Mouse (Mus musculus) lung, embryonic 16.5 days (tissue): ENCODE data around the gene Nepro. TPM values are rescaled to one million over a fixed set of nuclear protein-coding genes. Genes with fewer than 3 reads are reported as not detected.

Source experiments
- ATAC-seq: fragments of 200-750 bp; cut with Nextera tagmentation; 2 replicates; pipeline ENCODE4 v1.8.0; 2017; ENCODE audit warnings: low read depth, mild to moderate bottlenecking, moderate library complexity
- H3K27ac ChIP-seq: fragments of 300-500 bp; sonication (generic); 2 replicates; pipeline ENCODE4 v1.5.1; 2014; ENCODE audit warnings: mild to moderate bottlenecking, control low read depth, low read length
- H3K27me3 ChIP-seq: fragments of 300-500 bp; sonication (generic); 2 replicates; pipeline ENCODE4 v1.6.1; 2014; ENCODE audit warnings: low read depth, low read length, mixed read lengths; ENCODE audit not compliant: control insufficient read depth, insufficient read depth
- H3K36me3 ChIP-seq: fragments of 300-500 bp; sonication (generic); 2 replicates; pipeline ENCODE4 v1.6.1; 2014; ENCODE audit warnings: low read length; ENCODE audit not compliant: control insufficient read depth, insufficient read depth
- H3K4me1 ChIP-seq: fragments of 300-500 bp; sonication (generic); replicated peaks from 2 replicates; pipeline ENCODE4 v1.6.1; 2014; ENCODE audit warnings: low read length, mixed read lengths; ENCODE audit not compliant: control insufficient read depth, insufficient read depth
- H3K4me2 ChIP-seq: fragments of 300-500 bp; sonication (generic); 2 replicates; pipeline ENCODE4 v1.6.1; 2014; ENCODE audit warnings: low read depth, low read length, control low read depth
- H3K4me3 ChIP-seq: fragments of 300-500 bp; sonication (generic); 2 replicates; pipeline ENCODE4 v1.5.1; 2014; ENCODE audit warnings: mild to moderate bottlenecking, low read length, control low read depth
- H3K9ac ChIP-seq: fragments of 300-500 bp; sonication (generic); 2 replicates; pipeline ENCODE4 v1.6.1; 2014; ENCODE audit warnings: low read length, control low read depth
- H3K9me3 ChIP-seq: fragments of 300-500 bp; sonication (generic); 2 replicates; pipeline ENCODE4 v1.6.1; 2016; ENCODE audit warnings: low read length; ENCODE audit not compliant: control insufficient read depth
- WGBS: fragments of 180-500 bp; shearing (Covaris S2); extraction: QIAGEN DNeasy Blood & Tissue Kit; methylation state at CpG from one replicate; pipeline ENCODE4 v1.1.7; 2014; 5-methylcytosine and 5-hydroxymethylcytosine counted together
- polyA plus RNA-seq: library from polyadenylated mRNA; unstranded; fragments of >200 nt; fragmentation: Nextera tagmentation; extraction: Ambion mirVana; gene quantifications from 2 replicates; pipeline ENCODE4 v1.2.1, GENCODE M21; 2015

Nepro gene
- polyA plus RNA-seq, 1 experiment from 2014 or later = 8.4 TPM

GRCm38 (mm10) chr16:44697473-44698205 lies 26.5 kb upstream of the Nepro start:
- H3K36me3 ChIP-seq = no peaks in the 10 kb centered on the region
- H3K27me3 ChIP-seq = no peaks in the 10 kb centered on the region
- H3K4me2 ChIP-seq = no peak overlapping the region
- peak overlapping the region; percentile 93 for H3K27ac ChIP-seq
- H3K9me3 ChIP-seq = no peaks in the 10 kb centered on the region
- WGBS = 59% methylated on average over 5 of the region's 5 CpGs
- no peak for ATAC-seq
- H3K4me3 ChIP-seq = no peak overlapping the region
- H3K9ac ChIP-seq = no peak overlapping the region
- H3K4me1 ChIP-seq = peaks cover 17% of the 10 kb centered on the region

- no peak for ATAC-seq
- Histone ChIP-seq H3K4me2 (no peak overlapping the region), H3K9ac (no peak overlapping the region), H3K4me3 (no peak overlapping the region), H3K27me3 (no peaks in the 10 kb centered on the region), H3K9me3 (no peaks in the 10 kb centered on the region), H3K36me3 (no peaks in the 10 kb centered on the region), H3K27ac (no peak overlapping the region), H3K4me1 (peaks cover 22% of the 10 kb centered on the region)
- 85% methylated on average over 3 of the region's 3 CpGs for WGBS
Measured at GRCm38 (mm10) chr16:44701155-44701554, 22.9 kb upstream of the Nepro start.

GRCm38 (mm10) chr16:44702272-44702671 lies 21.8 kb upstream of the Nepro start:
- ATAC-seq = no peak
- Histone ChIP-seq H3K4me1 (peaks cover 16% of the 10 kb centered on the region), H3K9ac (no peak overlapping the region), H3K4me2 (no peak overlapping the region), H3K36me3 (no peaks in the 10 kb centered on the region), H3K9me3 (no peaks in the 10 kb centered on the region), H3K27me3 (no peaks in the 10 kb centered on the region), H3K4me3 (no peak overlapping the region), H3K27ac (no peak overlapping the region)
- WGBS = 65% methylated on average over 5 of the region's 5 CpGs

- ATAC-seq = peak; percentile 39; the same call in 1 of the 2 replicates
- H3K9me3 ChIP-seq = no peaks in the 10 kb centered on the region
- H3K4me2 ChIP-seq = no peak overlapping the region
- H3K27me3 ChIP-seq = no peaks in the 10 kb centered on the region
- H3K36me3 ChIP-seq = no peaks in the 10 kb centered on the region
- H3K27ac ChIP-seq = peak overlapping the region; percentile 59
- 33% methylated on average over 4 of the region's 4 CpGs for WGBS
- peaks cover 6% of the 10 kb centered on the region; the same call in 1 of the 2 replicates for H3K4me1 ChIP-seq
- H3K4me3 ChIP-seq = no peak overlapping the region
- H3K9ac ChIP-seq = no peak overlapping the region
Measured at GRCm38 (mm10) chr16:44703458-44703857, 20.6 kb upstream of the Nepro start.

GRCm38 (mm10) chr16:44716305-44717140 lies 7.6 kb upstream of the Nepro start:
- peaks cover 6% of the 10 kb centered on the region for H3K4me1 ChIP-seq
- WGBS = 35% methylated on average over 10 of the region's 10 CpGs
- H3K36me3 ChIP-seq = no peaks in the 10 kb centered on the region
- no peak overlapping the region for H3K4me3 ChIP-seq
- no peaks in the 10 kb centered on the region for H3K9me3 ChIP-seq
- no peaks in the 10 kb centered on the region for H3K27me3 ChIP-seq
- no peak overlapping the region for H3K27ac ChIP-seq
- ATAC-seq = peak; percentile 46; the same call in 1 of the 2 replicates
- H3K4me2 ChIP-seq = no peak overlapping the region
- no peak overlapping the region for H3K9ac ChIP-seq

GRCm38 (mm10) chr16:44717141-44717634 lies 6.9 kb upstream of the Nepro start:
- Histone ChIP-seq H3K9me3 (no peaks in the 10 kb centered on the region), H3K36me3 (no peaks in the 10 kb centered on the region), H3K4me2 (no peak overlapping the region), H3K9ac (no peak overlapping the region), H3K27ac (no peak overlapping the region), H3K4me1 (peaks cover 6% of the 10 kb centered on the region), H3K27me3 (no peaks in the 10 kb centered on the region), H3K4me3 (no peak overlapping the region)
- 81% methylated on average over 2 of the region's 2 CpGs for WGBS
- no peak for ATAC-seq

- H3K9me3 ChIP-seq = no peaks in the 10 kb centered on the region
- no peak overlapping the region for H3K4me3 ChIP-seq
- H3K4me1 ChIP-seq = peaks cover 10% of the 10 kb centered on the region
- WGBS = 77% methylated on average over 2 of the region's 2 CpGs
- no peak overlapping the region for H3K9ac ChIP-seq
- no peak overlapping the region for H3K4me2 ChIP-seq
- H3K36me3 ChIP-seq = no peaks in the 10 kb centered on the region
- no peak overlapping the region for H3K27ac ChIP-seq
- ATAC-seq = no peak
- H3K27me3 ChIP-seq = no peaks in the 10 kb centered on the region
Measured at GRCm38 (mm10) chr16:44717838-44718237, 6.3 kb upstream of the Nepro start.

GRCm38 (mm10) chr16:44719349-44719748 lies 4.8 kb upstream of the Nepro start:
- H3K9me3 ChIP-seq = no peaks in the 10 kb centered on the region
- WGBS = 46% methylated on average over 7 of the region's 7 CpGs
- H3K4me3 ChIP-seq = no peak overlapping the region
- H3K4me2 ChIP-seq = no peak overlapping the region
- H3K27ac ChIP-seq = peak overlapping the region; percentile 51
- H3K36me3 ChIP-seq = no peaks in the 10 kb centered on the region
- no peak overlapping the region for H3K9ac ChIP-seq
- H3K4me1 ChIP-seq = peaks cover 18% of the 10 kb centered on the region
- ATAC-seq = peak; percentile 67
- H3K27me3 ChIP-seq = no peaks in the 10 kb centered on the region

- no peaks in the 10 kb centered on the region for H3K27me3 ChIP-seq
- WGBS = 65% methylated on average over 3 of the region's 3 CpGs
- peaks cover 23% of the 10 kb centered on the region for H3K4me1 ChIP-seq
- no peak overlapping the region for H3K4me3 ChIP-seq
- no peak for ATAC-seq
- no peak overlapping the region for H3K4me2 ChIP-seq
- no peaks in the 10 kb centered on the region for H3K36me3 ChIP-seq
- H3K9ac ChIP-seq = no peak overlapping the region
- no peaks in the 10 kb centered on the region for H3K9me3 ChIP-seq
- peak overlapping the region; percentile 85 for H3K27ac ChIP-seq
Measured at GRCm38 (mm10) chr16:44720518-44720917, 3.6 kb upstream of the Nepro start.
